Mouse (Mus musculus) stomach, embryonic 16.5 days (tissue): Measurements from ENCODE around the gene Ddx19b. TPM values are rescaled to one million over a fixed set of nuclear protein-coding genes. Genes with fewer than 3 reads are reported as not detected.
"Not testable (repeated sequence)": the region's sequence is repeated elsewhere in the genome, so short reads cannot be mapped to it uniquely, and the experiment has no call there.

Experiments
- ATAC-seq: fragments of 200-750 bp; cut with Nextera tagmentation; 2 replicates; pipeline ENCODE4 v1.8.0; 2017; ENCODE audit warnings: moderate number of reproducible peaks, moderate TSS enrichment; ENCODE audit not compliant: insufficient read depth, low FRiP score
- H3K27ac ChIP-seq: fragments of 300-500 bp; sonication (generic); 2 replicates; pipeline ENCODE4 v1.5.1; 2014; ENCODE audit warnings: low read length
- H3K27me3 ChIP-seq: fragments of 300-500 bp; sonication (generic); 2 replicates; pipeline ENCODE4 v1.6.1; 2014; ENCODE audit warnings: low read length, control low read depth, mixed read lengths; ENCODE audit not compliant: control insufficient read depth, insufficient read depth
- H3K36me3 ChIP-seq: fragments of 300-500 bp; sonication (generic); 2 replicates; pipeline ENCODE4 v1.6.1; 2014; ENCODE audit warnings: low read length; ENCODE audit not compliant: control insufficient read depth, insufficient read depth
- H3K4me1 ChIP-seq: fragments of 300-500 bp; sonication (generic); 2 replicates; pipeline ENCODE4 v1.6.1; 2014; ENCODE audit warnings: low read length, control low read depth, mixed read lengths; ENCODE audit not compliant: control insufficient read depth, insufficient read depth
- H3K4me2 ChIP-seq: fragments of 300-500 bp; sonication (generic); 2 replicates; pipeline ENCODE4 v1.6.1; 2014; ENCODE audit warnings: low read depth, low read length, mixed read lengths
- H3K4me3 ChIP-seq: fragments of 300-500 bp; sonication (generic); replicated peaks from 2 replicates; pipeline ENCODE4 v1.5.1; 2014; ENCODE audit warnings: mild to moderate bottlenecking, low read length
- H3K9ac ChIP-seq: fragments of 300-500 bp; sonication (generic); 2 replicates; pipeline ENCODE4 v1.6.1; 2014; ENCODE audit warnings: low read length
- H3K9me3 ChIP-seq: fragments of 300-500 bp; sonication (generic); replicated peaks from 2 replicates; pipeline ENCODE4 v1.6.1; 2016; ENCODE audit warnings: low read length, control low read depth; ENCODE audit not compliant: control insufficient read depth
- WGBS: fragments of 180-500 bp; shearing (Covaris S2); extraction: QIAGEN DNeasy Blood & Tissue Kit; methylation state at CpG from one replicate; pipeline ENCODE4 v1.1.7; 2014; 5-methylcytosine and 5-hydroxymethylcytosine counted together
- polyA plus RNA-seq: library from polyadenylated mRNA; unstranded; fragments of >200 nt; fragmentation: Nextera tagmentation; extraction: Ambion mirVana; gene quantifications from 2 replicates; pipeline ENCODE4 v1.2.1, GENCODE M21; 2015

Gene Ddx19b
- polyA plus RNA-seq = 6.9 and 7.9 TPM in 2 replicates

DNA sequence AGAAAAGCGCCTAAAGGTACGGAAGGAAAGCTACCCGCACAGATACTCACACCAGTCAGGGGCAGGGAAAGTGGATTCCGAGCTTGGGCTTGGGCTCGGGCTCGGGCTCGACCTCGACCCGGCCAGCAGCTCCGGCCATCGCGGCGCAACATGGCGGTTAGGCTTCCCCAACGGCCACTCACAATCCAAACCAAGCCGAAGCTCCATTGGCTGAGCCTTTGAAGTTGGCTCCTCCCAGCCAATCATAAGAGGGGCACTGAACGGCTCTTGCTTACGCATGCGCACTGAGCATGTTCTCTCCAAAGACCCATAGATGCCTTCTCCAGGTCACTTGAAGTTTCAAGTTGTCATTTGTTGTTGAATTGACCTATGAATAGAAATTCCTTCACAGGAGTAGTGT lies at the start of gene Ddx19b:
Ddx19b (minus strand) TSS at position 180 of the 400 bp plus-strand sequence.
- no peak within 1 kb of the TSS for H3K4me3 ChIP-seq

DNA sequence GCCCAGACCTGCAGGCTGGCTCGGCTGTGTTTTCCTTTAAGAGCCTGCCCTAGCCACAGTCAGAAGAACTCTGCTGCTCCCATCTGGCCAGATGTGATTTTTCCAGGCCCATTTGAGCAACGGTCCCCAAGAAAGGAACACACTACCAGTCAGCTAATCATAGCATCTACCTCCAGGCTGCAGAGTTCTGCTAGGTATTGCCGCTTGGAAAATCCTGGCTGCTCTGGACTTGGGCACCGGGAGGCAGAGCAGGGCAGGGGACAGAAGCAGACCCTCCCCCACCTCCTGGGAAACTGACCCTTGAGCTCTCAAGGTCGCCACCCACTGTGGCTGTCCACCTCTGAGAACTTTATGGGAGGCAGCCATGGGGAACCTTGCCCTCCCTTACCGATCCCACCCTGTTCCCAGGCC lies 48.3 kb upstream of the Ddx19b start:
- Histone ChIP-seq H3K36me3 (no peaks in the 10 kb centered on the region), H3K27me3 (no peaks in the 10 kb centered on the region), H3K4me3 (no peak overlapping the region), H3K9ac (no peak overlapping the region), H3K4me2 (no peak overlapping the region), H3K9me3 (no peaks in the 10 kb centered on the region), H3K27ac (no peak overlapping the region), H3K4me1 (no peaks in the 10 kb centered on the region)
- 30% methylated on average over 6 of the region's 6 CpGs for WGBS
- ATAC-seq = no peak

More for the DNA sequence above, at the start of gene Ddx19b:
- Histone ChIP-seq H3K4me1 (peaks cover 9% of the 10 kb centered on the region; the same call in 1 of the 2 replicates), H3K9ac (no peak within 1 kb of the TSS), H3K9me3 (no peaks in the 10 kb centered on the region), H3K4me2 (no peak within 1 kb of the TSS), H3K27me3 (no peaks in the 10 kb centered on the region), H3K27ac (no peak within 1 kb of the TSS), H3K36me3 (no peaks in the 10 kb centered on the region)
- no peak for ATAC-seq
- 95% methylated on average over 19 of the region's 19 CpGs for WGBS

DNA sequence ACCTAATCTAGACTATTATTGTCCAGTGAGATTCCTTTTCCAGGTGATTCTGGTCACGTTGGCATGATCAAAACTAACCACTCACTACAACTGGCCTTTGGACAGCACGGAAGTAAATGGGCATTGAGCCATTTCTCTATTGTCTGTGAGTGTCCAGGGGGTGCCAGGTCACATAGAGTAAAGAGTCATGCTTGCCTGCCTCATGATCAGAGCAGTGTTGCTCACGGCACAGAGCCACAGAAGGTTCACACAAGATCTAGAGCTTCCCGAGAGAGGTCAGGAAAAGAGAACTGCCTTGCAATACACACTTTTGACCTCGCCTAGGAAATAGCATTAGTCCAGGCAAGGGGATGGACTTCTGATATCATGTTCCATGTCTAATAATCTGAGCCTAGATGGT lies 47.9 kb upstream of the Ddx19b start:
- Histone ChIP-seq H3K4me3 (no peak overlapping the region), H3K4me1 (no peaks in the 10 kb centered on the region), H3K27me3 (no peaks in the 10 kb centered on the region), H3K9me3 (no peaks in the 10 kb centered on the region), H3K36me3 (no peaks in the 10 kb centered on the region), H3K4me2 (no peak overlapping the region), H3K9ac (no peak overlapping the region), H3K27ac (no peak overlapping the region)
- no peak for ATAC-seq
- 55% methylated on average over 5 of the region's 5 CpGs for WGBS

DNA sequence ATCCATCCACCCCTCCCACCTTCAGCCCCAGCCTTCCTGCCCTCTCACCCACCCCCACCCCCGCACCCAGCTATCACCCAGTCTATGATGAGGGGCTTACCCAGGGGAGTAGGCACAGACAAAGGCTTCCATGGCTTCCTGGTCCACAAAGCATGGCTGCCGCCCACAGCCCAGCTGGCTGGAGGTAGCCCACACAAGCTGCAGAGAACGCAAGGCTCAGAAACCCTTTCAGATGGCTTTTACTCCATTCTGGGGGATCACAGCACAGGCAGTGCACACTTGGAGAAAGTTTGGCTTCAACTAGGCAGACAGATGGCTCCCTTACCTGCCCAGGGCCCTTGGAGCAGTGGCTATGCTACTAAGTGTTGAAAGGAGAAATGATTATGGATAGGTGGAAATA lies 44.4 kb upstream of the Ddx19b start:
- H3K27ac ChIP-seq = no peak overlapping the region
- H3K9me3 ChIP-seq = no peaks in the 10 kb centered on the region
- no peak for ATAC-seq
- H3K9ac ChIP-seq = no peak overlapping the region
- H3K4me1 ChIP-seq = no peaks in the 10 kb centered on the region
- WGBS = 82% methylated on average over 3 of the region's 3 CpGs
- no peaks in the 10 kb centered on the region for H3K36me3 ChIP-seq
- no peak overlapping the region for H3K4me3 ChIP-seq
- H3K4me2 ChIP-seq = no peak overlapping the region
- H3K27me3 ChIP-seq = no peaks in the 10 kb centered on the region

DNA sequence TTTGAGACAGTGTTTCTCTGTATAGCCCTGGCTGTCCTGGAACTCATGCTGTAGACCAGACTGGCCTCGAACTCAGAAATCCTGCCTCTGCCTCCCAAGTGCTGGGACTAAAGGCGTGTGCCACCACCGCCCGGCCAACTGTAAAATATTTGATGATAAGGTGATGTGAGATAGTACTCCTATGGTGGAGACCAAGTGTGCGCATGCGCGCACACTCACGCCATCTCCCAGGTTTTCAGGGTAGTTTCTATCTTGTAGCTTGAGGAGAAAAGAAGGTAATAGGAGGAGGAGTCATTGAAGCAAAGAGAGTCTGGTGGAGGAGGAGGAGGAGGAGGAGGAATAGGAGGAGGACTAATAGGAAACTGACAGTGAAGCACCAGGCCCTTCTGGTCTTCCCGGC lies 37.1 kb upstream of the Ddx19b start:
- not testable (repeated sequence) for H3K9me3 ChIP-seq

DNA sequence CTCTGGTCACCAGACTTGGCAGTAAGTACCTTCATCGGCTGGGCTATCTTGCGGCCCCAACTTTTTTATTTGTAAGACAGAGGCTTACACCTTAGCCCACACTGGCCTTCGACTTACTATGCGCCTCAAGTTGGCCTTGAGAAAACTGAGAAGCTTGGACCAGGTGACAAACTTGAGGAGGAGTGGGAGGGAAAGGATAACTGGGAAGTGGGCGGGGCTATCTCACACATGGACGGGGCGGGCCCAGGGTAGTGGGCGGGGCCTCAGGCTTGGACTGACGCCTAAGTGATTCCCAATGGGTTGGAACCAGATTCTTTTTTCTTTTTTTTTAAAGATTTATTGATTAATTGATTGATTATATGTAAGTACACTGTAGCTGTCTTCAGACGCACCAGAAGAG lies 35.9 kb upstream of the Ddx19b start:
- Histone ChIP-seq H3K9ac (no peak overlapping the region), H3K4me1 (no peaks in the 10 kb centered on the region), H3K27ac (no peak overlapping the region), H3K36me3 (no peaks in the 10 kb centered on the region), H3K27me3 (no peaks in the 10 kb centered on the region), H3K4me2 (no peak overlapping the region), H3K9me3 (no peaks in the 10 kb centered on the region), H3K4me3 (no peak overlapping the region)
- WGBS = 23% methylated on average over 10 of the region's 10 CpGs
- no peak for ATAC-seq

More for the DNA sequence above, 37.1 kb upstream of the Ddx19b start:
- 91% methylated on average over 9 of the region's 9 CpGs for whole genome bisulfite sequencing
- not testable (repeated sequence) for H3K27ac ChIP-seq, H3K9ac ChIP-seq, H3K4me1 ChIP-seq, ATAC-seq, H3K27me3 ChIP-seq, H3K4me2 ChIP-seq, H3K4me3 ChIP-seq, H3K36me3 ChIP-seq

DNA sequence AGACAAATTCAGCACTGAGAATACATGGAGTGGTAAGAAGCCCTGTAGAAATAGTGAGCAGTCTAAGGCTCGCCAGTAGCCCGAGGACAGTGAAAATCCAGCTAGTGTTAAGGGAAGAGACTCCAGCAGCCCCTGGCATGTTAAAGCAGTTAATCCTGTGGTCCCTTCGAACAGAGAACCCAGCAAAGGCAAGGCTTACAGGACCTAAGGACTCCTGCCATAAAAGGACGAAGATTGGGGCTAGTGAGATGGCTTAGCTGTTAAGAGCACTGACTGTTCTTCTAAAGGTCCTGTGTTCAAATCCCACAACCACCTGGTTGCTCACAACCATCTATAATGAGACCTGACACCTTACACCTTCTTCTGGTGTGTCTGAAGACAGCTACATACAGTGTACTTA lies 34.8 kb upstream of the Ddx19b start:
- H3K36me3 ChIP-seq = no peaks in the 10 kb centered on the region
- ATAC-seq = no peak
- WGBS = 70% methylated on average over 4 of the region's 4 CpGs
- no peak overlapping the region for H3K27ac ChIP-seq
- no peaks in the 10 kb centered on the region for H3K27me3 ChIP-seq
- peaks cover 6% of the 10 kb centered on the region for H3K4me1 ChIP-seq
- no peak overlapping the region for H3K4me3 ChIP-seq
- H3K9ac ChIP-seq = no peak overlapping the region
- no peaks in the 10 kb centered on the region for H3K9me3 ChIP-seq
- no peak overlapping the region for H3K4me2 ChIP-seq

DNA sequence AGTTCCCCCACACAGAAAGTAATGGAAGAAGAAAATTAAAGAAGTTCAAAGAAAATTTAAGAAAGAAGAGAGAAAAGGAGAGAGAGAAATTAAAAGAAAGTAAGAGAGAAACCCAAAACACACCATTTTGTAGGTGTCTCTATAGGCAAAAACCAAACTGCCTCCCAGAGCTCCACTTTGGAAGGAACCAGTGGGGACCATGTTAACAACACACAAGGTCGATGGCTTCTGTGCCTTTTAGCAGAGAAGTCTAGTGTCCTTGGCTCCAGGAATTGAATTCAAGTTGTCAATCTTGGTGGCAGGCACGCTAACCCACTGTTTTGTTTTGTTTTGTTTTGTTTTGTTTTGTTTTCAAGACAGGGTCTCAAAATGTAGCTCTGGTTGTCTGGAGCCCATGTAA lies 31.3 kb upstream of the Ddx19b start:
- peak overlapping the region; percentile 78 for H3K4me3 ChIP-seq
- H3K27me3 ChIP-seq = no peaks in the 10 kb centered on the region
- peak overlapping the region; percentile 85 for H3K4me2 ChIP-seq
- WGBS = 67% methylated on average over 2 of the region's 2 CpGs
- no peaks in the 10 kb centered on the region for H3K36me3 ChIP-seq
- no peaks in the 10 kb centered on the region for H3K9me3 ChIP-seq
- peaks cover 13% of the 10 kb centered on the region for H3K4me1 ChIP-seq
- no peak overlapping the region for H3K9ac ChIP-seq
- no peak overlapping the region for H3K27ac ChIP-seq
- no peak for ATAC-seq

DNA sequence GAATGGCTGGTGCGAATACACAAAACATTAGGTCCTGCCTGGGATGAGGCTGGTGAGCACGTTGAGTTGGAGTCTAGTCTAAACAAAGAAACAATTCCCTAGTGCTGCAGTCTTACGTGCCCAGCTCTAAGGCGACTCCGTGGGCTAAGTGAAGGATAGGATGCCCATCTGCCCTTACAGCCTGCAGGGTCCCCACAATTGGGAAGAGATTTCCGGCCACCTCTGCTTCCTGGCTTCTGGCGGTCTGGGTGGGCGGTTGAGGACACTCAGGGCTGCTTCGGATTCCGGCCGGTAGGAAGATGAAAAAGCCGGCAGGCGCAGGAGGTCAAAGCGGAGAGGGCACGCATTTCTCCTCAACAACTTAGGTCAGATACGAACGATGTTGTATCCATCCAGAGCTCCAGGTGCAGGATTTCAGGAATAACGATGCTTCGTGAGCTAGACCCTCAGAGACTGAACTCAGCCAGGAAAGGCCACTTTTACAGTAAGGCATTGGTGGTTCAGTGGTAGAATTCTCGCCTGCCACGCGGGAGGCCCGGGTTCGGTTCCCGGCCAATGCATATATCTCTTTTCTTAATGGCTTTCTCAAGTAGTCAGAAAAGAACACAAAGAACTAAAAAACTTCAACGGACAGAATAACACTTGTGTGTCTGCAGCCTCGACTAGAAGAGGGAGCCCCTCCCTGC lies 30.7 kb upstream of the Ddx19b start:
- Histone ChIP-seq H3K27ac (peak overlapping the region; percentile 33; the same call in 1 of the 2 replicates), H3K4me2 (peak overlapping the region; percentile 85), H3K4me3 (peak overlapping the region; percentile 78), H3K9me3 (no peaks in the 10 kb centered on the region), H3K36me3 (no peaks in the 10 kb centered on the region), H3K27me3 (no peaks in the 10 kb centered on the region), H3K4me1 (peaks cover 20% of the 10 kb centered on the region), H3K9ac (peak overlapping the region; percentile 74)
- ATAC-seq = peak; percentile 88
- WGBS = under 1% methylated on average over 27 of the region's 27 CpGs
